Mouse (Mus musculus) small intestine, adult 2 months (tissue): ENCODE results near the gene Tmf1. TPM values are rescaled to one million over a fixed set of nuclear protein-coding genes. Genes with fewer than 3 reads are reported as not detected.

Source experiments
- H3K27ac ChIP-seq: fragments of 200-500 bp; 2 replicates; pipeline ENCODE4 v1.5.1; 2012; ENCODE audit warnings: low read depth, low read length, control low read depth, inconsistent platforms; ENCODE audit not compliant: insufficient read depth
- H3K27me3 ChIP-seq: fragments of 200-500 bp; 2 replicates; pipeline ENCODE4 v1.6.1; 2012; ENCODE audit warnings: mild to moderate bottlenecking, moderate library complexity, low read length, inconsistent platforms; ENCODE audit not compliant: control insufficient read depth, insufficient read depth
- H3K36me3 ChIP-seq: fragments of 200-500 bp; 2 replicates; pipeline ENCODE4 v1.6.1; 2012; ENCODE audit warnings: mild to moderate bottlenecking, low read length, control low read depth, inconsistent platforms; ENCODE audit not compliant: control insufficient read depth, insufficient read depth
- H3K4me1 ChIP-seq: fragments of 200-500 bp; 2 replicates; pipeline ENCODE4 v1.6.1; 2012; ENCODE audit warnings: low read length, inconsistent platforms, mixed read lengths; ENCODE audit not compliant: control insufficient read depth, insufficient read depth, insufficient read length
- H3K4me3 ChIP-seq: fragments of 200-500 bp; 2 replicates; pipeline ENCODE4 v1.5.1; 2012; ENCODE audit warnings: low read depth, mild to moderate bottlenecking, control low read depth, inconsistent platforms, low read length, moderate library complexity
- CTCF ChIP-seq: fragments of 200-500 bp; IDR thresholded peaks from 2 replicates; pipeline ENCODE4 v1.5.1; 2012; ENCODE audit warnings: low read depth, mild to moderate bottlenecking, control low read depth, inconsistent platforms, low read length, moderate library complexity, mixed read lengths; ENCODE audit not compliant: insufficient replicate concordance, insufficient read length; ENCODE audit errors: extremely low read depth
- POLR2A ChIP-seq: fragments of 200-500 bp; IDR thresholded peaks from 2 replicates; pipeline ENCODE4 v1.6.1; 2012; ENCODE audit warnings: low read depth, mild to moderate bottlenecking, control low read depth, inconsistent platforms, low read length, moderate library complexity
- WGBS: fragments of 180-500 bp; shearing (Covaris S2); methylation state at CpG from one replicate; pipeline ENCODE4 v1.1.7; 2018; 5-methylcytosine and 5-hydroxymethylcytosine counted together
- polyA plus RNA-seq: library from polyadenylated mRNA; depleted of rRNA; stranded (reverse); fragments of >200 nt; gene quantifications from 2 replicates; pipeline ENCODE4 v1.2.3, GENCODE M21; 2012

Tmf1 gene
- polyA plus RNA-seq, 1 experiment, result 2.3 TPM

DNA sequence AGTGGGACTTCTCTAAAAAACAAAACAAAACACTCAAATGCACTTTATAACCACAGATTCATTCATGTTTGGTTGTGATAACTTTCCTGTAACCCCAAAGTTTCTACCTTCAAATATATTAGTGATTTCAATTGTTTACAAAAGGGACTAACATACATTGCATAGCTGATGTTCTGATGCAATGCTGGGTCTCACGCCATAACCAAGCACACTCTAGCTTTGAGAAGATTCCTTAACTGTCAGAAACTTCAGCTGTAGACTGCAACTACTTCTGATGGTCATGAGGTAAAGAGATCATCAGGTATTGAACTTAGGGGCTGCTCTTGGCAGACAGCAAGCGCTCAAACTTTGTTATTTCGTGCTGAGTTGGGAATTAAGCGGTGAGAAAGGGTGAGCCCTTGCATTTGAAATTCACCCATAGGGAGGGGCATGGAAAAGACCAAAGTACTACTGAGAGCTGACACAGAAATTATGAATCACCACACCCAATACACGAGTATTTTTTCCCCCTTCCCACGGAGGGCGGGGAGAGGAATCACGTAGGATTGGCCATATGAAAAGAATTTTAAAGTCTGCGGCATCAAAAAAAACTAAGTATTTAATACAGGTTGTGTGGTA, 25.4 kb upstream of the Tmf1 start:
- Histone ChIP-seq H3K36me3 (peaks cover 6% of the 10 kb centered on the region), H3K27me3 (no peaks in the 10 kb centered on the region), H3K27ac (peak overlapping the region; percentile 70), H3K4me3 (peak overlapping the region; percentile 3; the same call in 1 of the 2 replicates), H3K4me1 (peaks cover 2% of the 10 kb centered on the region; the same call in 1 of the 2 replicates)
- 6% methylated on average over 9 of the region's 9 CpGs for WGBS
- TF ChIP-seq CTCF, result no peak
- no peak for TF ChIP-seq POLR2A

GRCm38 (mm10) chr6:97202477-97202876, 23.6 kb upstream of the Tmf1 start:
- Histone ChIP-seq H3K36me3 (peaks cover 14% of the 10 kb centered on the region), H3K4me3 (no peak overlapping the region), H3K27ac (no peak overlapping the region), H3K4me1 (peaks cover 2% of the 10 kb centered on the region; the same call in 1 of the 2 replicates), H3K27me3 (no peaks in the 10 kb centered on the region)
- TF ChIP-seq POLR2A (no peak), CTCF (no peak)
- 57% methylated on average over 3 of the region's 3 CpGs for WGBS

DNA sequence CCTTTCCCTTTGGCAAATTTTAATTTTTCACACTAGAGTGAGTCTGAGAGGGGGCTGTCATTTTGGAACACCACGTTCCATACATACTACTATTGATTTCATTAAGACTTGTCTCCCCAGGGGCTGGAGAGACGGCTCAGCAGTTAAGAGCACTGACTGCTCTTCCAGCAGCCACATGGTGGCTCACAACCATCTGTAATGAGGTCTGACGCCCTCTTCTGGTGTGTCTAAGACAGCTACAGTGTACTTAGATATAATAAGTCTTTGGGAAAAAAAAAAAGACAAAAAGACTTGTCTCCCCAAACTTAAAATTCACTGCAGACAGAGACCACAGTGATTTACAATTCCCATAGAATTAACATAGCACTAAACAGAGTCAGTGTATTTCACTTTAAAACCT, 21.5 kb upstream of the Tmf1 start:
- H3K27me3 ChIP-seq, result no peaks in the 10 kb centered on the region
- no peak overlapping the region for H3K27ac ChIP-seq
- H3K4me3 ChIP-seq, result no peak overlapping the region
- TF ChIP-seq CTCF (no peak), POLR2A (no peak)
- peaks cover 30% of the 10 kb centered on the region for H3K36me3 ChIP-seq
- WGBS, result 78% methylated on average over 3 of the region's 3 CpGs
- peaks cover 2% of the 10 kb centered on the region; the same call in 1 of the 2 replicates for H3K4me1 ChIP-seq

DNA sequence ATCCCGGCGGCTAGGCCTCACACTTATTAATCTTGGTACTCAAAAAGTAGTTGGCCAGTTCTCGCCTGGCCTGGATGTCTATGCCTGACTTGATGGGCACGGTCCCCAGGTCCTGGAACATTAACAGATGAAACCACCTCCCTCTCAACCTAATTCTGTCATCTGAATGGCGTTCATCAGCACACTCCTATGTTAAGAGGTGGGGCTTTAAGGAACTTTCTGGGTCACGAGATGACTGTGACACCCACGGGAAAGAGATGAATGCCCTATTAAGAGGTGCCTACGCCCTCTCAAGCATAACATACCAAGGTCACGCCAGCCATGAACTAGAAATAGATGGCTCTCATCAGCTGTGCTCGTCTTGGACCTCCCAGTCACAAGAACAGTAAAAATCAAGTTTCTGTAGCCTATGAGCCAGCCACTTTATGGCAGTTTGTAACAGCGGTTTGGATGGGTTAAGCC, 476 bp upstream of the Tmf1 start:
- TF ChIP-seq POLR2A (no peak), CTCF (no peak)
- Histone ChIP-seq H3K4me1 (no peaks in the 10 kb centered on the region), H3K4me3 (peak overlapping the region; percentile 81), H3K27me3 (no peaks in the 10 kb centered on the region), H3K36me3 (peaks cover 18% of the 10 kb centered on the region), H3K27ac (peak overlapping the region; percentile 77)
- 2% methylated on average over 11 of the region's 11 CpGs for WGBS

GRCm38 (mm10) chr6:97175716-97176115, 3.2 kb downstream of the Tmf1 start:
- no peak overlapping the region for H3K4me3 ChIP-seq
- no peak overlapping the region for H3K27ac ChIP-seq
- 71% methylated on average over 11 of the region's 11 CpGs for WGBS
- no peaks in the 10 kb centered on the region for H3K4me1 ChIP-seq
- H3K36me3 ChIP-seq, result peaks cover 28% of the 10 kb centered on the region
- no peak for TF ChIP-seq POLR2A
- TF ChIP-seq CTCF, result no peak
- no peaks in the 10 kb centered on the region for H3K27me3 ChIP-seq

- Histone ChIP-seq H3K27me3 (no peaks in the 10 kb centered on the region), H3K36me3 (peaks cover 5% of the 10 kb centered on the region; the same call in 1 of the 2 replicates), H3K27ac (no peak overlapping the region), H3K4me3 (no peak overlapping the region), H3K4me1 (peaks cover 6% of the 10 kb centered on the region)
- no peak for TF ChIP-seq POLR2A
- no peak for TF ChIP-seq CTCF
- WGBS, result 76% methylated on average over 6 of the region's 6 CpGs
These were observed 28.8 kb downstream of the Tmf1 start for GRCm38 (mm10) chr6:97150156-97150555.

DNA sequence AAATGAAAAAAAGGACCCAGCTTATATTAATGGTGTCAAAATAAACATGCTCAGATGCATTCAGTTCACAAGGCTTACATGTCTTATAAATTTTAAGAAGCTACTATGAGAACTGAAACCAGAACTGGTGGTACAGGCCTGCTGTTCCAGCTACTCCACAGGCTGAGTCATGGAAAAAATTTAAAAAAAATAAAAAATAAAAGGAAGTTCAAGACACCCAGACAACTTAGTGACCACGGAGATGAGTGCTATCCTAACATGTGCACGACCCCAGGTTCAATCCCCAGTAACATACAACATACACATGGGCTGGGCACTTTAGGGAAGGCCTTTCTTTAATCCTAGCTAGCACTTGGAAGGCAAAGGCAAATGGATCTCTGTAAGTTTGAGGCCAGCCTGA, 29.2 kb downstream of the Tmf1 start:
- TF ChIP-seq POLR2A (no peak), CTCF (no peak)
- peaks cover 5% of the 10 kb centered on the region; the same call in 1 of the 2 replicates for H3K36me3 ChIP-seq
- 0 out of 2 replicates have a peak overlapping the region, but pooled peaks have one; percentile 71 for H3K27ac ChIP-seq
- H3K4me1 ChIP-seq, result peaks cover 6% of the 10 kb centered on the region
- H3K27me3 ChIP-seq, result no peaks in the 10 kb centered on the region
- no peak overlapping the region for H3K4me3 ChIP-seq
- WGBS, result 60% methylated on average over 2 of the region's 2 CpGs
